Comparison of ENCODE assay signal across 10 mouse cellular contexts in the genomic region with DNA sequence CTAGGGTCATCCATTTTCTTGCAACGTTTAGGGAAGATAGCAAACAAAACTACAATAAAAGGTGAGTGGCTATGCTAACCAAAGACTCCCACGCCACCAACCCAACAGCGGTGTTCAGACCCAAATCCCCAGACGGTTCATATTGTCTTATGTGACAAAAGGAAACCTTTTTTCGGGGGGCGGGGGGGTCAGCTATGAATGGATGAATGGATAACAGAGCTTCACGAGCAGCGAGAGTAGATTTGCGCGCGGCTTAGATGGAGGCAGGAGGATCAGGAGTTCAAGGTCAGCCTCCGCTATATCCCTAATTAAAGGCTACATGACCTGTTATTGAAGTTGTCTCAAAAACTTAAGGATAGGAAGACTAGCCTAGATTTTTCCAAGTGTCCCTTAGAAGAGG. TPM values are rescaled to one million over a fixed set of nuclear protein-coding genes. Genes with fewer than 3 reads are reported as not detected.
DNase-seq lines count a peak whose midpoint lies in the region; ATAC-seq and TF ChIP-seq lines count a peak whose summit lies in the region.
"Had no signal": no experiment of that assay in that cellular context is flagged by ENCODE, and none has a peak within 500 bp of the region (broad histone marks: within the 10 kb centered on the region; RNA-seq: fewer than 3 reads in every experiment).

No protein-coding gene starts in this region.

- H3K9ac ChIP-seq in limb, embryonic 13.5 days, result no peak overlapping the region
- peak overlapping the region; percentile 72 for H3K9ac ChIP-seq in neural tube, embryonic 13.5 days

- 8% methylated on average over 12 of the region's 12 CpGs for WGBS in limb, embryonic 13.5 days
- 5% methylated on average over 12 of the region's 12 CpGs for WGBS in neural tube, embryonic 13.5 days

- no peak for TF ChIP-seq POLR2A in embryonic fibroblast, embryonic 13.5 days (IDR thresholded peaks at IDR 0.05; ENCODE audit: low read depth, low read length)

- TF ChIP-seq CTCF in E14TG2a.4 (conservative IDR thresholded peaks at IDR 0.05; ENCODE audit: low read length), result no peak
- TF ChIP-seq CTCF in embryonic fibroblast, embryonic 13.5 days (IDR thresholded peaks at IDR 0.05; ENCODE audit: borderline replicate concordance, insufficient read depth, low read length), result no peak

- no peaks in the 10 kb centered on the region for H3K9me3 ChIP-seq in E14TG2a.4 (ENCODE audit: low read length)
- no peaks in the 10 kb centered on the region for H3K9me3 ChIP-seq in limb, embryonic 13.5 days
- no peaks in the 10 kb centered on the region for H3K9me3 ChIP-seq in neural tube, embryonic 13.5 days

- H3K27ac ChIP-seq in embryonic fibroblast, embryonic 13.5 days (ENCODE audit: insufficient read depth, low read length), result no peak overlapping the region
- H3K27ac ChIP-seq in limb, embryonic 13.5 days, result no peak overlapping the region
- H3K27ac ChIP-seq in neural tube, embryonic 13.5 days (replicated peaks), result no peak overlapping the region

- ATAC-seq in cerebellum, adult (ENCODE audit: insufficient number of reproducible peaks, low FRiP score, low TSS enrichment), result no peak
- ATAC-seq in limb, embryonic 13.5 days (ENCODE audit: low FRiP score, low read depth), result no peak
- ATAC-seq in neural tube, embryonic 13.5 days (ENCODE audit: low read depth), result no peak

- DNase-seq in cerebellum, adult 8-10 months, result peak; percentile 37
- DNase-seq in adrenal gland, postnatal 25 days, result no peak
- DNase-seq in left cerebral cortex, postnatal 14 days (ENCODE audit: low spot score in 2 of 2), result no peak

- intact Hi-C loops in left cerebral cortex, postnatal 14 days (cut with DNase I), result loop anchor here (10.0 kb wide), 2 partner anchors 198 to 288 kb away; a partner anchor contains a TSS

- peak overlapping the region; percentile 79 for H3K4me3 ChIP-seq in E14TG2a.4 (replicated peaks; ENCODE audit: low read length)
- peak overlapping the region; percentile 45 for H3K4me3 ChIP-seq in embryonic fibroblast, embryonic 13.5 days (ENCODE audit: insufficient read depth, low read length)
- H3K4me3 ChIP-seq in limb, embryonic 13.5 days, result peak overlapping the region; percentile 65
- H3K4me3 ChIP-seq in neural tube, embryonic 13.5 days, result peak overlapping the region; percentile 56

- peak overlapping the region; percentile 58 for H3K4me2 ChIP-seq in limb, embryonic 13.5 days (replicated peaks)
- H3K4me2 ChIP-seq in neural tube, embryonic 13.5 days, result peak overlapping the region; percentile 57

- H3K36me3 ChIP-seq in E14TG2a.4 (ENCODE audit: insufficient read depth, low read length), result no peaks in the 10 kb centered on the region
- H3K36me3 ChIP-seq in limb, embryonic 13.5 days, result no peaks in the 10 kb centered on the region
- no peaks in the 10 kb centered on the region for H3K36me3 ChIP-seq in neural tube, embryonic 13.5 days

- peaks cover 26% of the 10 kb centered on the region for H3K4me1 ChIP-seq in E14TG2a.4 (replicated peaks; ENCODE audit: low read depth, low read length)
- H3K4me1 ChIP-seq in embryonic fibroblast, embryonic 13.5 days (ENCODE audit: control insufficient read depth, insufficient read depth, low read length), result no peaks in the 10 kb centered on the region; the same call in 1 of the 2 replicates
- peaks cover 10% of the 10 kb centered on the region; the same call in 1 of the 2 replicates for H3K4me1 ChIP-seq in limb, embryonic 13.5 days
- H3K4me1 ChIP-seq in neural tube, embryonic 13.5 days (replicated peaks), result peaks cover 7% of the 10 kb centered on the region; the same call in 1 of the 2 replicates

- H3K27me3 ChIP-seq in E14TG2a.4 (ENCODE audit: insufficient read depth, low read length), result peaks cover 72% of the 10 kb centered on the region
- 0 out of 2 replicates have a peak, but pooled peaks cover 5% of the 10 kb centered on the region for H3K27me3 ChIP-seq in limb, embryonic 13.5 days
- H3K27me3 ChIP-seq in neural tube, embryonic 13.5 days, result peaks cover 16% of the 10 kb centered on the region

RNA-seq across cellular contexts. Expression of a gene that starts 6.3 kb away (rescaled TPM):
- polyA plus RNA-seq in embryonic fibroblast, embryonic 13.5 days (2011; ENCODE audit: insufficient read length, low read depth, missing spikeins), result 42.0 and 47.7 TPM in 2 replicates
- polyA plus RNA-seq in limb, embryonic 13.5 days (2015; fragmentation: Nextera tagmentation; extraction: Ambion mirVana), result 33.3 and 36.3 TPM in 2 replicates
- polyA plus RNA-seq in neural tube, embryonic 13.5 days (2015; fragmentation: Nextera tagmentation; extraction: Ambion mirVana), result 29.2 and 34.1 TPM in 2 replicates
- 40.4 and 68.2 TPM in 2 replicates for total RNA-seq in adrenal gland, postnatal 25 days (2021)
- total RNA-seq in left cerebral cortex, postnatal 14 days (2021), result 10 to 100 TPM; 31.6 to 42.9 TPM

RNA-seq across cellular contexts. Expression of a gene that starts 24.2 kb away (rescaled TPM):
- polyA plus RNA-seq in embryonic fibroblast, embryonic 13.5 days (2011; ENCODE audit: insufficient read length, low read depth, missing spikeins), result not detected in 2 replicates
- not detected in 2 replicates for polyA plus RNA-seq in limb, embryonic 13.5 days (2015; fragmentation: Nextera tagmentation; extraction: Ambion mirVana)
- polyA plus RNA-seq in neural tube, embryonic 13.5 days (2015; fragmentation: Nextera tagmentation; extraction: Ambion mirVana), result not detected in 2 replicates
- not detected in 2 replicates for total RNA-seq in adrenal gland, postnatal 25 days (2021)
- under 1 TPM in 1 of 2 experiments, not detected in 1; 0.25 TPM for total RNA-seq in left cerebral cortex, postnatal 14 days (2021)
- total RNA-seq: ES-E14; neutrophil, adult 5-6 weeks had no signal
